Mouse (Mus musculus) forebrain, embryonic 15.5 days (tissue): ENCODE measurements around the gene Tubgcp2. TPM values are rescaled to one million over a fixed set of nuclear protein-coding genes. Genes with fewer than 3 reads are reported as not detected.

Source experiments
- ATAC-seq: fragments of 200-750 bp; cut with Nextera tagmentation; replicated peaks from 2 replicates; pipeline ENCODE4 v1.8.0; 2017; ENCODE audit warnings: mild to moderate bottlenecking, moderate TSS enrichment, moderate library complexity
- H3K27ac ChIP-seq: fragments of 300-500 bp; sonication (generic); replicated peaks from 2 replicates; pipeline ENCODE4 v1.5.1; 2015; ENCODE audit warnings: mild to moderate bottlenecking, inconsistent platforms
- H3K27me3 ChIP-seq: fragments of 300-500 bp; sonication (generic); 2 replicates; pipeline ENCODE4 v1.6.1; 2015; ENCODE audit warnings: inconsistent platforms
- H3K36me3 ChIP-seq: fragments of 300-500 bp; sonication (generic); 2 replicates; pipeline ENCODE4 v1.6.1; 2015; ENCODE audit warnings: mild to moderate bottlenecking, inconsistent platforms
- H3K4me1 ChIP-seq: fragments of 300-500 bp; sonication (generic); 2 replicates; pipeline ENCODE4 v1.6.1; 2015; ENCODE audit warnings: inconsistent platforms
- H3K4me2 ChIP-seq: fragments of 300-500 bp; sonication (generic); replicated peaks from 2 replicates; pipeline ENCODE4 v1.6.1; 2015; ENCODE audit warnings: mild to moderate bottlenecking, inconsistent platforms
- H3K4me3 ChIP-seq: fragments of 300-500 bp; sonication (generic); 2 replicates; pipeline ENCODE4 v1.5.1; 2015; ENCODE audit warnings: mild to moderate bottlenecking, inconsistent platforms
- H3K9ac ChIP-seq: fragments of 300-500 bp; sonication (generic); replicated peaks from 2 replicates; pipeline ENCODE4 v1.6.1; 2015; ENCODE audit warnings: mild to moderate bottlenecking, inconsistent platforms
- H3K9me3 ChIP-seq: fragments of 300-500 bp; sonication (generic); 2 replicates; pipeline ENCODE4 v1.6.1; 2016; ENCODE audit warnings: inconsistent platforms
- WGBS: fragments of 180-500 bp; shearing (Covaris S2); methylation state at CpG from one replicate; pipeline ENCODE4 v1.1.7; 2015; ENCODE audit warnings: mixed read lengths; 5-methylcytosine and 5-hydroxymethylcytosine counted together
- polyA plus RNA-seq: library from polyadenylated mRNA; unstranded; fragments of >200 nt; fragmentation: Nextera tagmentation; extraction: Ambion mirVana; gene quantifications from 2 replicates; pipeline ENCODE4 v1.2.1, GENCODE M21; 2015

Tubgcp2 gene
- polyA plus RNA-seq, 1 experiment from 2014 or later: 69.0 TPM

DNA sequence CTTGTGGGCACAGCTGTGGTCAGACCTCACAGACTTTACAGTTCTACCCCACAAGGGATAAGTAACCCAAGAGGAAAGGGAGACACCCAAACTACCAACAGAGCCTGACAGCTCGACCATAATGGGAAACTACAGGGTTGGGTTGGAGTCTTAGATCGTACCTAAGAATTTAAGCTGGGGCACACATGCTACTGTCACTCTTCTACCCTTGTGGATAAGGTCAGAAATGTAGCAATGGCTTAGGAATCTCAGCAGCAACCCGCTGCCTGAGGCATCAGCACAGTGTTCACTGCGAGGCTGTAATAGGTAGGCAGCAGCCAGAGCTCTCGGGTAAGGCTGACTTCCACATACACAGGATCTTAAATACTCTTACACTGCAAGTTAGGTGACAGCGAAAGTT lies 42.9 kb downstream of the Tubgcp2 start:
- no peaks in the 10 kb centered on the region for H3K9me3 ChIP-seq
- whole genome bisulfite sequencing: 94% methylated on average over 6 of the region's 6 CpGs
- peaks cover 37% of the 10 kb centered on the region for H3K36me3 ChIP-seq
- H3K27me3 ChIP-seq: no peaks in the 10 kb centered on the region
- no peak for ATAC-seq
- H3K4me2 ChIP-seq: no peak overlapping the region
- no peak overlapping the region for H3K4me3 ChIP-seq
- no peaks in the 10 kb centered on the region for H3K4me1 ChIP-seq
- no peak overlapping the region for H3K27ac ChIP-seq
- H3K9ac ChIP-seq: no peak overlapping the region

DNA sequence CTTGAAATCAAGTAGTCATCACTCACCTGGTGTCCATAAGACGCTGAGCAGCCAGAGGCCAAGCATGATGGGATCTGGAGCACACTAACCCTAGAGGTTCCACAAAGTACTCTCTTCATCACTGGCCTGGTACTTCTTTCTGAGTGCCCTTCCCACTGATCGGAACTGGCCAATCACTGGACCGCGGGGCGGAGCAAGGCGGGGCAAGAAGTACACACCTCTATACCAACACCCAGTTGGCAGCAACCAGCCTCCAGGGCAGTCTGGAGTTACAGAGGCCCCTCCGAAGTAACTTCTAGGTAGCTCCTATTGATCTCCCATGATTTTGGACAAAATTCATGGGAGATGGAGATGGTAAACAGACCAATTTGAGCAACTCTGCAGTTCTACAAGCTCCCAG lies 44.1 kb downstream of the Tubgcp2 start, which contains the start of gene Adam8:
Gene Adam8 (minus strand): TSS at position 157 of the 400 bp plus-strand sequence.
- 23% methylated on average over 7 of the region's 7 CpGs for WGBS
- H3K27me3 ChIP-seq: no peaks in the 10 kb centered on the region
- H3K9me3 ChIP-seq: no peaks in the 10 kb centered on the region
- H3K4me2 ChIP-seq: no peak within 1 kb of the TSS
- no peak for ATAC-seq
- peaks cover 26% of the 10 kb centered on the region for H3K36me3 ChIP-seq
- no peaks in the 10 kb centered on the region for H3K4me1 ChIP-seq
- no peak within 1 kb of the TSS for H3K4me3 ChIP-seq
- H3K27ac ChIP-seq: no peak within 1 kb of the TSS
- H3K9ac ChIP-seq: no peak within 1 kb of the TSS

DNA sequence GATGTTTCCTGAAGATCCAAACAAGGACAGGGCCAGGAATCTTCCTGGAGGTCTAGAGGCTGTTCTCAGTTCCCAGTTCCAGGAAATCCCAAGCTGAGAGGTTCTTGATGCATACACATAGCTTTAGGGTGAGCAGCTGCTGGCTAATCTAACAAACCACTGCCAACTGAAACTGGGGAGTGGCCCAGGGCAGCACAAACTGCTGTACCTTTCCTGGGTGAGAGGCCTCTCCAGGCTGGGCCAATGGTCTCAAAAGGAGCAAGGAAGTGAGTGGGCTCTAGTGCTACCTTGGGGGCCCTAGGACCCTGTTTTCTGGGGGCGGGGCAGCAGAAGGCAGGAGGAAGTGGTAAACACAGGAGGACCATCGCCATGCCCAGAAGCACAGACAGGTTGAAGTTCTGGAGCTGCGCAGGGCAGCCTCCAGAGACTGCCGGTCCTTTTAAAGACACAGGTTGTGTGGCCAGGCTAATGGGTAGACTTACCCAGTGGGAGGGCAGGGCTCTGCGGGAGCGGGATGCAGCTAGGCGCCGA lies 45.5 kb downstream of the Tubgcp2 start:
- H3K4me2 ChIP-seq: no peak overlapping the region
- no peaks in the 10 kb centered on the region for H3K27me3 ChIP-seq
- H3K9ac ChIP-seq: no peak overlapping the region

DNA sequence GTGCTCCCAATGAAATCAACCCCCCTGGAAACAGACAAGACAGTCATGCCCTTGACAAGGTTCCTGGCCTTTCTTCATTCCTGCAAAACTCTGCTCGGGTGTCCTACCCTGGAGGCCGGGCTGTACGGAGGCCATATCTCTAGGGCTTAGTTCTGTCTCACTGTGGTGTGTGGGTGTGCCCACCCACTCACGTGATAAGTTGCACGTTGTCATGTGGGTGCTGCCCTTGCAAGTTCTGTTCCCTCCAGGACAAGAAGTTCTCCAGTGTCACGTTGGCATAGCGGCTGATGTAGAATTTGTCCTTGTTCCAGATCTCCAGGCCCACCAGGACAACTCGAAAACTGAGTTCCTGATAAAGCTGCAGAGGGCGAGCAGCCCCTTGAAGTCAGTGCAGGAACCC lies 48.2 kb downstream of the Tubgcp2 start:
- H3K36me3 ChIP-seq: no peaks in the 10 kb centered on the region
- WGBS: 94% methylated on average over 9 of the region's 9 CpGs
- H3K4me3 ChIP-seq: no peak overlapping the region
- H3K27ac ChIP-seq: no peak overlapping the region
- H3K4me2 ChIP-seq: no peak overlapping the region
- no peak for ATAC-seq
- H3K4me1 ChIP-seq: no peaks in the 10 kb centered on the region
- H3K9me3 ChIP-seq: no peaks in the 10 kb centered on the region
- H3K9ac ChIP-seq: no peak overlapping the region
- no peaks in the 10 kb centered on the region for H3K27me3 ChIP-seq

More for the DNA sequence above, 45.5 kb downstream of the Tubgcp2 start:
- Histone ChIP-seq H3K4me1 (no peaks in the 10 kb centered on the region), H3K36me3 (peaks cover 11% of the 10 kb centered on the region), H3K4me3 (no peak overlapping the region), H3K9me3 (no peaks in the 10 kb centered on the region), H3K27ac (no peak overlapping the region)
- no peak for ATAC-seq
- 59% methylated on average over 8 of the region's 8 CpGs for WGBS

DNA sequence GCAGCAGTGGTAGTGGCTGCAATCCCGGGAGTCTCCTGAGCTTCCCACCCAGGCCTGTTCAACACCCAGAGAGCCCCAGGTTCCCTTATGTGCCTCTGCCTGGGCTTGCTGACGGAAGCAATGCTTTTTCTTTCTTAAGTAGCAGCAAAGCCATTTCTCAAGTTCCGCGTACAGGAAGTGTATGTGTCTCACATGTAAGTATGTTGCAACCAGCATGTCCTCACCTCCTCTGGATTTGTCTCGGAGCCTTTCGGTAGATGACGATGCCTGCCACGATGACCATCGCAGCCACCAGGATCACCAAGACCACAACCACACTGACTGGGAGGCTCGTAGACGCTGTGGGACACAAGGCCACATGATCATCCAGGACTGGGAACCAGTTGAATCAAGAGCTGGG lies 52.0 kb downstream of the Tubgcp2 start:
- Histone ChIP-seq H3K4me2 (no peak overlapping the region), H3K4me1 (no peaks in the 10 kb centered on the region), H3K9ac (no peak overlapping the region), H3K9me3 (no peaks in the 10 kb centered on the region), H3K36me3 (no peaks in the 10 kb centered on the region), H3K27me3 (no peaks in the 10 kb centered on the region), H3K27ac (no peak overlapping the region), H3K4me3 (no peak overlapping the region)
- WGBS: 93% methylated on average over 11 of the region's 11 CpGs
- ATAC-seq: no peak

DNA sequence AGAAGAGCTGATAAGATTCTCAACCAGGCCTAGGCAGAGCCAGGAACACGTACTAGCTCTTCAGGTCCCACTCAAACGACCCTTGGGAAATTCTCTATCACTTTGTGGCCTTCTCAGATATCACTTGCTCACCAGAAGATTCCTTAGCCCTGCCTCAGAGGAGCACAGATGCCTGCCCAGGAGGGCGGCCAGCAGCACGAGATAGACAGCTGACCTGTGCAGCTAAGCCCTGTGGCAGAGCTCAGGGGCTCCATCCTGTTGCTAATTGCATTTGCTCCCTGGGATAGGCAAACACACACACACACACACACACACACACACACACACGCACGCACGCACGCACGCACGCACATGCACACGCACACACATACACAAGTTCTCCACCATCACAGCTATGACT lies 54.4 kb downstream of the Tubgcp2 start:
- Histone ChIP-seq H3K9ac (no peak overlapping the region), H3K27ac (no peak overlapping the region), H3K4me1 (peaks cover 12% of the 10 kb centered on the region), H3K36me3 (no peaks in the 10 kb centered on the region), H3K9me3 (no peaks in the 10 kb centered on the region), H3K27me3 (0 out of 2 replicates have a peak, but pooled peaks cover 1% of the 10 kb centered on the region), H3K4me3 (no peak overlapping the region), H3K4me2 (no peak overlapping the region)
- no peak for ATAC-seq
- 88% methylated on average over 11 of the region's 11 CpGs for WGBS

DNA sequence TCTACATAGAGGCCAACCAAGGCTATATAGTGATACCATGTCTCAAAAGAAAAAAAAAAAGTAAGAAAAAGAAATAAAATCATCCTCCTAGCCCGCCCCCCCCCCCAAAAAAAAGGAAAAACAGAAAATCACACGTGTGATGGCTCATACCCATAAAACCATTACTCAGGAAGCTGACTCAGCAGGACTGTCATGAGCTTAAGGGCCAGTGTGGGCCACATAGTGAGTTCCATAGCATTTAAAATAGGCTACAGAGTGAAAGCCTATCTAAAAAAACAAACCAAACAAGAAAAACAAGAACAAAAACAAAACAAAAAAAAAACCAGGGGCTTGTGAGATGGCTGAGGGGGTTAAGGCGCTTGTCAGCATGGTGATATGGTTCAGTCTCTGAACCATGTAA lies 55.7 kb downstream of the Tubgcp2 start:
- H3K9me3 ChIP-seq: no peaks in the 10 kb centered on the region
- H3K4me1 ChIP-seq: peaks cover 12% of the 10 kb centered on the region
- H3K36me3 ChIP-seq: no peaks in the 10 kb centered on the region
- 0 out of 2 replicates have a peak, but pooled peaks cover 3% of the 10 kb centered on the region for H3K27me3 ChIP-seq
- no peak overlapping the region for H3K9ac ChIP-seq
- no peak overlapping the region for H3K4me3 ChIP-seq
- H3K4me2 ChIP-seq: no peak overlapping the region
- ATAC-seq: no peak
- no peak overlapping the region for H3K27ac ChIP-seq
- WGBS: 52% methylated on average over 3 of the region's 3 CpGs

DNA sequence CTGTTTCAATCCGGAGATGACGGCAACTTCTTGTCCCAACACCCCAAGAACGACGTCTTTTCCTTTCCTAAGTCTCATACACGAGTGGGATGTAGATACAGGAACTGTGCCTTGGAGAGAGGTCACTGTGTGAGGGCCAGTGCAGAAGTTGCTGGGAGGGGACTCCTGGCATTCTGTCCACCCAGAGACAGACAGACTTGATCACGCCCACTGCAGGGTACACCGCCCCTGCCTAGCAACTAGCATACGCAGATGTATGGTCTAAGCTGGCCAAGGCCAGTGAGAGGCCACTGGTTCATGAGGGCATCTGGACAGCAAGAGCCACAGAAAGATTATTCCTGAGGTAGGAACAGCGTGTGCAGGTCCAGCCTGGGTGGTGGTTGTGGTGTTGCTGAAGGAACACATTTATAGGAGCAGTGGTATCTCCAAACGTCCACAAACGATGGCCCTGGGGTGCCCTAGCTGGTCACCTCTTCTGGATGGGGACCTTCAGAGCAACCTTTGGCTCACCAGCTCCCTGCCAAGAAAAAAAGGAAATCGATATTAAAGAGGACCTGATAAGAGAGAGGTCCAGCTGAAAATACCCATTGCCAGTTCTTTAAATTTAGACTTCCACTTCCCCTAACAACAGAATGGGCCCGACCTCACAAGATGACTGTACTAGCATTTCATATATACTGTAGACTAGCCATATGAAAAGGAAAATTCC lies 57.3 kb downstream of the Tubgcp2 start:
- H3K27ac ChIP-seq: no peak overlapping the region
- WGBS: 40% methylated on average over 13 of the region's 13 CpGs
- H3K4me2 ChIP-seq: peak overlapping the region; percentile 91
- H3K4me1 ChIP-seq: peaks cover 12% of the 10 kb centered on the region
- no peaks in the 10 kb centered on the region for H3K9me3 ChIP-seq
- 0 out of 2 replicates have a peak, but pooled peaks cover 3% of the 10 kb centered on the region for H3K27me3 ChIP-seq
- peak overlapping the region; percentile 67 for H3K4me3 ChIP-seq
- H3K36me3 ChIP-seq: no peaks in the 10 kb centered on the region
- ATAC-seq: peak; percentile 51
- peak overlapping the region; percentile 66 for H3K9ac ChIP-seq

DNA sequence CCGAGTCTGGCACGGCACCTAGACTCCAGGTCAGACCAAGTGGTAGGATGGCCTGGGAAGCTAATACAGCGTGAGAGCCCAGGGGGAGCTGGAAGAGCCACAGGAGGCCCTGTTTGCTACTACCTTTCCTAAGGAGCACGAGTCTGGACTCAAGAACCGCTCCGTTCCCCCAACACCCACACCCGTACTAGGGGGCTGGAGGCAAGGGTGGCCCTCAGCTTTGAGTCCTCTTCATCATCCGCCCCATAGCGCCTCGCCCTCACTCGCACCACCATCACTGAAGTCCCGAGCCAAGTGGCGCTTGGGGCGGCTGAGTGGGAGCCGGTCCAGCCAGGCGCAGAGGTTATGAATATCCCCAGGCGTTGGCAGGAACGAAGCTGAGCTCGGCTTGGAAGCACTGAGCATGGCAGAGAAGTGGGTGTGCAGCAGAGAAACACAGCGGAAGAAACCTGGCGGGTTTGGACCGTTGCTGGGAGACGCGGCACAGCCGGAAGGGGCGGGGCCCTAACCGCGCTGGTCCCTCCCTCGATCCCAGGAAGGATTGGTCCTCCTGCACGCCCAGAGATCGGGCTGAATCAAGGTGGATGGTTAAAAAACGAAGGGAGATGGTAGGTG lies 58.1 kb downstream of the Tubgcp2 start, which contains the start of gene 6430531B16Rik:
Gene 6430531B16Rik (minus strand): TSS at position 478 of the 615 bp plus-strand sequence.
- Histone ChIP-seq H3K27ac (peak within 1 kb of the TSS; percentile 70), H3K9me3 (no peaks in the 10 kb centered on the region), H3K4me2 (peak within 1 kb of the TSS; percentile 91), H3K36me3 (no peaks in the 10 kb centered on the region), H3K9ac (peak within 1 kb of the TSS; percentile 66), H3K4me1 (peaks cover 12% of the 10 kb centered on the region), H3K27me3 (0 out of 2 replicates have a peak, but pooled peaks cover 3% of the 10 kb centered on the region), H3K4me3 (peak within 1 kb of the TSS; percentile 67)
- peak; percentile 97 for ATAC-seq
- WGBS: 4% methylated on average over 32 of the region's 32 CpGs

DNA sequence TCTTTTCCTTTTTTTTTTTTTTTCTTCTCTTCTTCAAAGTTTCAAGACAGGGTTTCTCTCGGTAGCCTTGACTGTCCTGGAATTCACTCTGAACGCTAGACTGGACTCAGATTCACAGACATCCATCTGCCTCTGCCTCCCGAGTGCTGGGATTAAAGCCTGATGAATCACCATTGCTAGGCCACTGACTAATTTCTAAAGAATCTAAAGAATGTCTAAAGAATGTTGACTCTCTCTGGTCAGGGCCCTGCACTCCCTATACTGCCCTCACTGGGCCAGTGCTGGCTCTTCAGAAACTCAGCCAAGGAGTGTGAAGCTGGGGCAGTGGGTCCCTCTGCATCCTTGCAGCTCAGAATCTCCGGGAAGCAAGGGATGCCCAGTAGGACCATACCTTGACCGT lies 61.0 kb downstream of the Tubgcp2 start:
- Histone ChIP-seq H3K36me3 (no peaks in the 10 kb centered on the region), H3K4me2 (no peak overlapping the region), H3K27ac (no peak overlapping the region), H3K4me1 (peaks cover 12% of the 10 kb centered on the region), H3K9ac (no peak overlapping the region), H3K27me3 (0 out of 2 replicates have a peak, but pooled peaks cover 3% of the 10 kb centered on the region), H3K4me3 (no peak overlapping the region), H3K9me3 (no peaks in the 10 kb centered on the region)
- WGBS: 47% methylated on average over 5 of the region's 5 CpGs
- ATAC-seq: no peak

DNA sequence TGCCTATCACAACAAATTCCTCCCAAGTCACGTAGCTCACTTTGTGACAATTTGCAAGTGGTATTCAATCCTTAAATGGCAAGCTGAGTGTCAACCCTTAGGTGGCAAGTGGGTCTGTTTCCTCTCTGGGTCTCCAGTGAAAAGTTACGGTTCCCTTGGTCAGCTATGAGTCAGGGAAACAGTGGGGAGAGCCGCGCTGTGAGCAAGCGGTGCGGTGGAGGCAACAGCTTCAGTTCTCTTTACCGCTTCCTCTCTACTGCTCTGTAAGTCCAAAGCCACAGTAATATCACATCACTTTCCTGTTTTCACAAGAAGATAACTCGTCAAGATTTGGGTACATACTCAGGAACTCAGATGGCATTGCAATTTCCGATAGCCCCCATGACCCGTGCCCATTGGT lies 62.2 kb downstream of the Tubgcp2 start:
- Histone ChIP-seq H3K4me2 (no peak overlapping the region), H3K4me3 (no peak overlapping the region), H3K36me3 (no peaks in the 10 kb centered on the region), H3K27me3 (0 out of 2 replicates have a peak, but pooled peaks cover 3% of the 10 kb centered on the region), H3K4me1 (peaks cover 11% of the 10 kb centered on the region), H3K9me3 (no peaks in the 10 kb centered on the region), H3K27ac (no peak overlapping the region), H3K9ac (no peak overlapping the region)
- WGBS: 90% methylated on average over 10 of the region's 10 CpGs
- ATAC-seq: no peak

DNA sequence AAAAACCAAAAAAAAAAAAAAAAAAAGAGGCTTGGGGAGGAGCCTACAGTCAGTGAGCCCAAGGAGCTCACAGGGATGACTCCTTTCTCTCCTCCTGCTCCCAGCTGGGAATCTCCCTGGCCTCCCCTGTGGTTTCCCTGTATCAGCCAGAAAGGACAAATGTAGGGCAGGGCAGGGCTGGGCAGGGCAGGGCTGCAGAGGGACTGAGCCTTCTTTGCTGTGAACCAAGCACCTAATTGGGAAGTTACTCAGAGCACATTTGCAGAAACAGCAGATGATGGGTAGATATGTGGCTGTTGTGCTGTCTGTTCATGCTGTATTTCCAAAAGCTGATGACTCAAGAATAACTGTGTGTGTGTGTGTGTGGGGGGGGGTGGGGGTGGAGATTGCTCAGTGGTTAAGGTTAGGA lies 63.5 kb downstream of the Tubgcp2 start:
- no peak overlapping the region for H3K9ac ChIP-seq
- no peak overlapping the region for H3K4me2 ChIP-seq
- no peak overlapping the region for H3K4me3 ChIP-seq
- no peak overlapping the region for H3K27ac ChIP-seq
- H3K9me3 ChIP-seq: no peaks in the 10 kb centered on the region
- no peaks in the 10 kb centered on the region for H3K36me3 ChIP-seq
- no peak for ATAC-seq
- peaks cover under 1% of the 10 kb centered on the region; the same call in 1 of the 2 replicates for H3K4me1 ChIP-seq
- H3K27me3 ChIP-seq: 0 out of 2 replicates have a peak, but pooled peaks cover 7% of the 10 kb centered on the region
